Mouse (Mus musculus) lung, adult 2 months (tissue): ENCODE data around the gene Ppil6. TPM values are rescaled to one million over a fixed set of nuclear protein-coding genes. Genes with fewer than 3 reads are reported as not detected.

ENCODE experiments used
- DNase-seq: peaks from one replicate; pipeline ENCODE4 v3.0.0; 2022
- H3K4me1 ChIP-seq: fragments of 200-500 bp; 2 replicates; pipeline ENCODE4 v1.6.1; 2011; ENCODE audit warnings: low read length; ENCODE audit not compliant: control insufficient read depth, insufficient read depth
- H3K4me3 ChIP-seq: fragments of 200-500 bp; replicated peaks from 2 replicates; pipeline ENCODE3; 2011; ENCODE audit warnings: low read depth, mild to moderate bottlenecking, control low read depth, low read length; ENCODE audit errors: extremely low read depth
- CTCF ChIP-seq: fragments of 200-500 bp; IDR thresholded peaks from 2 replicates; pipeline ENCODE4 v1.5.1; 2011; ENCODE audit warnings: mild to moderate bottlenecking, low read length, control low read depth; ENCODE audit not compliant: insufficient read depth
- POLR2A ChIP-seq: fragments of 200-500 bp; IDR thresholded peaks from 2 replicates; pipeline ENCODE4 v1.6.1; 2011; ENCODE audit warnings: low read depth, mild to moderate bottlenecking, control low read depth, low read length, borderline replicate concordance; ENCODE audit errors: extremely low read depth
- WGBS: fragments of 180-500 bp; shearing (Covaris S2); methylation state at CpG from one replicate; pipeline ENCODE4 v1.1.7; 2018; 5-methylcytosine and 5-hydroxymethylcytosine counted together
- polyA plus RNA-seq: library from polyadenylated mRNA; depleted of rRNA; stranded (reverse); fragments of >200 nt; gene quantifications from 2 replicates; pipeline ENCODE4 v1.2.3, GENCODE M21; 2012

Ppil6 gene
- polyA plus RNA-seq, 1 experiment = 4.2 TPM

DNA sequence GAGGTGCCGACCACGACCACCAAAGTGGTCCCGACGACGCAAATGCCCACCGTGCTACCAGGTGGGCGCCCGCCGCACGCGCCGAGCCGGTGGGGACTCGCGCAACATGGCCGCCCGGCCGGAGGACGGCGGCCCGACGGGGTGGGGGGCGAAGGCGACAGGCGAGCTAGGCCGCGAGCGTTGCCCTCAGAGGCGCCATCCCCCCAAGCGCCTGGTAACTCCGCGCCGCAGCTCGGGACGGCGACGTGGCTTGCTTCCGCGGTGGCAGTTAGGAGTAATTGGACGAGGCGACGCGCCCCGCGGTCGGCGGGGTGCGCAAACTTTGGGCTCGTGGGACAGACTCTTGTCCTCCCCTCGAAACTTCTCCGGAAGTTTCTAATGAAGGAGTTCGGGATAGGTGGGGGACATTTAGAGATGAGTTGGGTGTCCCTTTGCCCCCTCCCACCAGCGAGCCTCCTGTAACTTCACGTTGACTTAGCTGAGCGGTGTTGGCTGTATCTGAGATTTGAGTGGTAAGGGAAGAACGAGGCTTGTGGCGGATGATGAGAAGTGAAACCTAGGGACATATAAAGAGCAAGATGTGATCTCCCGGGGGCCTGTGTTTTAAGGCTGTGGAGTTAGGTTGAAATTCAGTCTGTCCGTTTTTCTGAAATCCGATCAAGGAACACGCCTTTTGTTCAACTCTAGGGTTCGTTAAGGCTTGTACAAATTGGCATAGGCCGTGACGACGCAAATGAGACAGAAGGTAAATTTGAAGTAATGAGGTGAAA lies 29.6 kb downstream of the Ppil6 start:
- peaks cover 10% of the 10 kb centered on the region for H3K4me1 ChIP-seq
- DNase-seq = peak; percentile 75
- under 1% methylated on average over 64 of the region's 65 CpGs for WGBS
- TF ChIP-seq POLR2A = 0 out of 2 replicates have a peak, but pooled peaks have one; percentile 13
- no peak for TF ChIP-seq CTCF
- peak overlapping the region; percentile 78 for H3K4me3 ChIP-seq

DNA sequence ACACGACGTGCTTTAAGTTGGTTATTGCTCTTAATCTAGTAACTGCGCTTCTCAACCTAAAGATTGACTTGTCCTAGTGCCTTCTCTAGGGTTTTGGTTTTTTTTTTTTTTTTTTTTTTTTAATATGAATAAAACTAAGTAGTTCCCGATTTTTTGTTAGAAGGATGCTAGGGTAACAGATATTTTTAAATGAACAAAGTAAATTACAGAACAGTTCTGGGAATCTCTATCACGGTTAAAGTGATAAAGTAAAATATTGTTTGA lies 30.1 kb downstream of the Ppil6 start:
- peak overlapping the region; percentile 78 for H3K4me3 ChIP-seq
- WGBS = 3% methylated on average over 5 of the region's 5 CpGs
- TF ChIP-seq CTCF (no peak), POLR2A (no peak)
- no peak for DNase-seq
- H3K4me1 ChIP-seq = peaks cover 12% of the 10 kb centered on the region

DNA sequence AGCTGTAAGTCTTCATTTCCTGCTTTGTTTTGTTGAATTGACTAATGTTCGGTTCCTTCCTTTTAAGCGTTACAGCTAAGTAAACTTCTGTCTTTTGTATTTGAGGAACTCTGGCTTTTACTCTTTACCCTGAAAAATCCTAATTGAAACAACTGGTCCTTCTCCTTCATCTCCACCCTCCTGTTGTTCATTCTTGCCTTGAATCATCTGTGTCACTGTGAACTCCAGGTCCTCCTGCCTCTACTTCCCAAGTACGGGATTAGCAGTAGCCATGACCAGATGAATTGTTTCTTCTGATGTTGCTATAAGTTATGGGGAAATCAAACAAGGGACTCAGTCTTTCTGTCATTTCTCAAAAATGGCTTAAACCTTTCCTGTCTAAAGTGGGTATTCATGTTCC lies 33.1 kb downstream of the Ppil6 start:
- no peak for TF ChIP-seq CTCF
- no peak for TF ChIP-seq POLR2A
- Histone ChIP-seq H3K4me1 (peaks cover 13% of the 10 kb centered on the region), H3K4me3 (no peak overlapping the region)
- WGBS = 39% methylated on average over 3 of the region's 3 CpGs
- no peak for DNase-seq

DNA sequence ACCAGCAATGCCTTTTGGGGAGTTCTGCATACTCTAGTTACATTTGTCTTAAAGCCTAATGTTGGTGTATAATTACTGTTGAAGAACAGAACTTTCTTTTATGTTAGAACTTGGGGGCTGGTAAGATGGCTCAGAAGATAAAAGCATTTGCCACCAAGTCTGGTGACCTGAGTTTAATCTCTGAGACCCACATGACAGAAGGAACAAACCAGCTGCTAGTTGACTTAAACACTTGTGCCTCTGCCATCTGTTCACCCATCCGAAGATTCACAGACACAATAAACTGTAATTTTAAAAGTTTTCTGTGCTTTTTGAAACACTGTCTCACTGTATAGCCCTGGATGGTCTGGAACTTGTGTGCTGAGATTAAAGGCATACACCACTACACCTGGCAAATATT lies 35.5 kb downstream of the Ppil6 start:
- peaks cover 13% of the 10 kb centered on the region for H3K4me1 ChIP-seq
- H3K4me3 ChIP-seq = no peak overlapping the region
- TF ChIP-seq POLR2A = no peak
- no peak for TF ChIP-seq CTCF
- no peak for DNase-seq
- 64% methylated on average over 1 of the region's 1 CpGs for WGBS

DNA sequence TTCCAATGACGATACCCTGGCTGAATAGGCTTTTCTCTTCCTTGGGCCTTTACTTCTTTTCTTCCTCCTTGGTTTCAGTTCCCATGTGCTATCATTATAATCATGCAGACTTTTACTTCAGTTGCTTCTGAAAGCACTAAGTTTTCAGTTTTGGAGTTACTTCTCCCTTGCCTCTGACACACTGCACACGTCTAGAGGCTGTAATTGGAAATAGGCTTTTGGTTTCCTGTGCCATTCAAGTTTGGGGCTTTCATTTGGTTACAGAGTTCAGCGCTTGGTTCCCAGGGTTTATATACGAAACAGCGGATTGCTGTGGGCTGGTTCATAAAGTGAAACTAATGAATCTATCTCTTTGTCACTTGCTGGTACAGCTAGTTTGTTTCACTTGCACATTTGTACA lies 39.7 kb downstream of the Ppil6 start:
- 85% methylated on average over 5 of the region's 5 CpGs for WGBS
- TF ChIP-seq POLR2A (no peak), CTCF (no peak)
- DNase-seq = no peak
- no peak overlapping the region for H3K4me3 ChIP-seq
- H3K4me1 ChIP-seq = peaks cover 3% of the 10 kb centered on the region; the same call in 1 of the 2 replicates

DNA sequence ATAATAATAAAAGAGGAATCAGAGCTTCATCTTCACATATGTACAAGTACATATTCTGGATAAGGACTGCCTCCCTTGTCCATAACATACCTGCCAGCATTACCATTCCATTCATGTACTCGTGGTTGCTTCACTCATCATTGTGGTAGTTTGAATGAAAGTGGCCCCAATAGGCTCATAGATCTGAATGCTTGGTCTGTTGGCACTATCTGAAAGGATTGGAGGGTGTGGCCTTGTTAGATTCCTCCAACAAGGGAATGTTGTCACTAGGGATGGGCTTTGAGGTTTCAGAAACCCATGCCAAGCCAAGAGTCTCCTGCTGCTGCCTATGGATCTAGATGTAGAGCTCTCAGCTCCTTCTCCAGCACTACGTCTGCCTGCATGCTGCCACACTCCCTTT lies 45.8 kb downstream of the Ppil6 start:
- Histone ChIP-seq H3K4me1 (no peaks in the 10 kb centered on the region), H3K4me3 (no peak overlapping the region)
- 94% methylated on average over 2 of the region's 2 CpGs for WGBS
- TF ChIP-seq POLR2A (no peak), CTCF (no peak)
- no peak for DNase-seq

DNA sequence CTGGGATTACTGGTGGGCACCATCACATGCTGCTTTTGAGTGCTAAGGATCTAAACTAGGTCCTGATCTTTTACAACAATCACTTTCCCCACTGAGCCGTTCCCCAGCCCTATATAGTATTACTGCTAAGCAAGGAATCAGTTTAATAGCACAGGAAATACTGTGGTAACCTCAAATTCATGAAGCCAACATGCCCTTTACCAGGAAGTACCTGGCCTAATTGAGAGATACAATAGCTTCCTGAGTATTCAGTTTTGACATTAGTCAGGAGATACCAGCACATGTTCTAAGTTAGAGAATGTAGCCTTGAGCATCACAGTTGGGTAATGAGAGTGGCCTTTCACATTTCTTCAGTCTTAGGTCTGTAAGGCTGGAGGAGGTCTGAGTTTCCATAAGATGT lies 46.5 kb downstream of the Ppil6 start:
- no peak overlapping the region for H3K4me3 ChIP-seq
- no peak for DNase-seq
- H3K4me1 ChIP-seq = no peaks in the 10 kb centered on the region
- WGBS = 91% methylated on average over 1 of the region's 1 CpGs
- TF ChIP-seq POLR2A (no peak), CTCF (no peak)

DNA sequence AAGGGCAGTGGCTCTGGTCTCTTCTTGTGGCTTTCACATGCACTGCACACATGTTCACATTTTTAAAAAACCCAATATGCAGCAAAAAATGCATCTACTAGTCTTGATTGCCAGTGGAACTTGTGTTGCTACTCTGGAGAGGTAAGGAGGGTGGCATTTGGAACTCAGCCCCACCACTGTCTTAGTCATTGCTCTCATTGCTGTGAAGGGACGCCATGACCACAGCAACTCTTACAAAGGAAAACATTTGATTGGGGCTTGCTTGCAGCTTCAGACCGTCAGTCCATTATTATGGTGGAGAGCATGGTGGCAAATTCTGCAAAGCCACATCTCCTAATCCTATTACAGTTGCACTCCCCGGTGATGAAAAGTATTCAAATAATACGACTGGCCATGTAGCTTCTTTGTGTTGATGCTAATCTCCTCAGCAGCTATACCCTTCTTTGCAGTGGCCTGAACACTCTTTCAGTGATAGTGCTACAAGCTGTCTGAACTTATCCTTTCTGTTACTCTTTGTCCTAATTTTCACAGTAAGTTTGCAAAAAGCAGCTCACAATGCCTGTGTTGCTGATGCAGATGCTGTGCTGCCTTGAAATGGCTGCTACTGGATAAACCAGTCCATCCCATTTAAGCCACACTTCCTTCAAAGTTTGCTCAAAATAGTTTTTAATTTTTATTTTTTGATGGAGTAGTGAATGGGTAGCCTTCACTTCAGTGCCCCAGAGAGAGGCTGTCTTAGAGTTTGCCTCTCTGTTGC lies 47.2 kb downstream of the Ppil6 start:
- Histone ChIP-seq H3K4me1 (no peaks in the 10 kb centered on the region), H3K4me3 (no peak overlapping the region)
- 93% methylated on average over 4 of the region's 4 CpGs for WGBS
- no peak for DNase-seq
- TF ChIP-seq POLR2A = no peak

DNA sequence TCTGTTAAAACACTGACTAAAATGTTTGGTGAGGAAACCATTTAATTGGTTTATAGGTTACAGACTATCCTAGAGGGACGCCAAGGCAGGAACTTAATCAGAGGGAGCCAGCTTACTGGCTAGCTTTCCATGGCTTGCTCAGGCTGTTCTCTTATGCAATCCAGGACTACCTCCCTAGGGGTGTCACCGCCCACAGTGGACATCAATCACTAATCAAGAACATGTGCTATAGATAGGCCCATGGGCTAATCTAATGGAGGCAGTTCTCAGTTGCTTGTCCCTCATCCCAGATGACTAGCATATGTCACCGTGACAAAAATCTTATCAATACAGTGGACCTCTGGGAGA lies 47.7 kb downstream of the Ppil6 start:
- Histone ChIP-seq H3K4me3 (no peak overlapping the region), H3K4me1 (no peaks in the 10 kb centered on the region)
- 96% methylated on average over 3 of the region's 3 CpGs for WGBS
- no peak for DNase-seq
- TF ChIP-seq POLR2A (no peak), CTCF (no peak)

DNA sequence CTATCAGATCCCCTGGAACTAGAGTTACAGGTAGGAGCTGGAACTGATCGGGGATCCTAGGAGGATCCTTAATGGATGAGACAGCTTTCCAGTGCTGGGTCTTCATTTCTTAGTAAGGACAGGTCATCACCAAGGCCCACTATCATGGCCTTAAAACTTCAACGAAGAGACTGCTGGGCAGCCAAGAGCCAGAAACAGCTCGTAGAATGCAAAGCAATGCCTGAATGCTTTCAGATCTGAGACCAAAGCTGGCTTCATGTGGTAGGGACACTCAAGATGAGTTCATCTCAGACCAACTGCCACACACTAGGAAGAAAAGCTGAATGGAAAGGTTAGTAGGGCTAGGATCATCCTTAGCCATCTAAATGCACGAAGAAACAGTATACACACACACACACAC lies 48.7 kb downstream of the Ppil6 start:
- H3K4me1 ChIP-seq = no peaks in the 10 kb centered on the region
- no peak for TF ChIP-seq CTCF
- no peak for TF ChIP-seq POLR2A
- DNase-seq = no peak
- 94% methylated on average over 4 of the region's 4 CpGs for WGBS
- no peak overlapping the region for H3K4me3 ChIP-seq

DNA sequence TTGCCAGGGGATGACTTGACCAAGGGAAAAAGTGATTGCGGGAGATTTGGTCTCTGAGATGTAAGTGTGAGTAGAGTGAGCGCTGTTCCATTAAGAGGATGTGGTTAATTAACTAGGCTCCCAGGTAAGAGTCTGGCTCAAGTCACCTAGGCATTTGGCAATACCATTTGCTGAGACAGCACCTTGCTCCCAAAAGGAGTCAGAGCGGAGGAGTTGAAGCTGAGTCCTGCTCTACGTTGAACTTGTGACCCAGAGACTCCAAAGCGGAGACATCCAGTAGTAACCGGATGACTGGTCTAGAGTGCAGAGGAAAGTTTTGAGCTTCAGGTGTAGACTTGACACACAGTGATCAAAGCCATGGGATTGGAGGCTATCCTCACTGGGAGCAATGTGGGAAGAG lies 51.8 kb downstream of the Ppil6 start:
- no peaks in the 10 kb centered on the region; the same call in 1 of the 2 replicates for H3K4me1 ChIP-seq
- WGBS = 93% methylated on average over 6 of the region's 6 CpGs
- no peak for TF ChIP-seq CTCF
- no peak for TF ChIP-seq POLR2A
- H3K4me3 ChIP-seq = no peak overlapping the region
- no peak for DNase-seq
